Mouse (Mus musculus) ES-Bruce4 (cell line): ENCODE results near the gene Faim2. TPM values are rescaled to one million over a fixed set of nuclear protein-coding genes. Genes with fewer than 3 reads are reported as not detected.

ENCODE experiments used
- H3K27ac ChIP-seq: 2 replicates; pipeline ENCODE4 v1.5.1; 2012; ENCODE audit warnings: low read length, inconsistent platforms; ENCODE audit not compliant: insufficient read depth
- H3K27me3 ChIP-seq: 2 replicates; pipeline ENCODE4 v1.6.1; 2012; ENCODE audit warnings: mild to moderate bottlenecking, low read length, inconsistent platforms; ENCODE audit not compliant: control insufficient read depth, poor library complexity, insufficient read depth, severe bottlenecking
- H3K36me3 ChIP-seq: 2 replicates; pipeline ENCODE4 v1.6.1; 2012; ENCODE audit warnings: inconsistent platforms, mild to moderate bottlenecking, low read length, moderate library complexity; ENCODE audit not compliant: control insufficient read depth, poor library complexity, insufficient read depth, severe bottlenecking
- H3K4me1 ChIP-seq: one replicate; pipeline ENCODE4 v1.8.1; 2011; ENCODE audit warnings: low read length; ENCODE audit not compliant: control insufficient read depth, insufficient read depth
- H3K4me3 ChIP-seq: 2 replicates; pipeline ENCODE4 v1.5.1; 2011; ENCODE audit warnings: low read depth, mild to moderate bottlenecking, low read length
- H3K9ac ChIP-seq: 2 replicates; pipeline ENCODE4 v1.6.1; 2012; ENCODE audit warnings: low read depth, mild to moderate bottlenecking, inconsistent platforms; ENCODE audit not compliant: poor library complexity, severe bottlenecking
- H3K9me3 ChIP-seq: replicated peaks from 2 replicates; pipeline ENCODE4 v1.6.1; 2012; ENCODE audit warnings: mild to moderate bottlenecking, low read length, inconsistent platforms; ENCODE audit not compliant: control insufficient read depth, poor library complexity, insufficient read depth, severe bottlenecking
- CTCF ChIP-seq: IDR thresholded peaks from one replicate; pipeline ENCODE4 v1.8.1; 2011; ENCODE audit warnings: low read depth, low read length
- EP300 ChIP-seq: IDR thresholded peaks from 2 replicates; pipeline ENCODE4 v1.6.1; 2011; ENCODE audit warnings: low read depth, low read length; ENCODE audit not compliant: insufficient read depth
- POLR2A ChIP-seq: IDR thresholded peaks from one replicate; pipeline ENCODE4 v1.8.1; 2011; ENCODE audit warnings: low read length; ENCODE audit not compliant: insufficient read depth
- polyA plus RNA-seq: library from polyadenylated mRNA; stranded (reverse); fragments of >200 nt; gene quantifications from 2 replicates; pipeline ENCODE4 v1.2.4, GENCODE M21; 2011; ENCODE audit warnings: low read depth; ENCODE audit not compliant: missing spikeins, insufficient read depth, insufficient read length

Gene Faim2
- polyA plus RNA-seq, 1 experiment: 0.90 TPM

- TF ChIP-seq POLR2A: no peak
- no peak for TF ChIP-seq EP300
- no peak for TF ChIP-seq CTCF
- Histone ChIP-seq H3K27ac (peak overlapping the region; percentile 93), H3K9me3 (no peaks in the 10 kb centered on the region), H3K4me3 (peak overlapping the region; percentile 94), H3K27me3 (no peaks in the 10 kb centered on the region), H3K4me1 (no peaks in the 10 kb centered on the region), H3K9ac (peak overlapping the region; percentile 95), H3K36me3 (no peaks in the 10 kb centered on the region)
These were observed 54.0 kb downstream of the Faim2 start for GRCm38 (mm10) chr15:99473801-99474575.

DNA sequence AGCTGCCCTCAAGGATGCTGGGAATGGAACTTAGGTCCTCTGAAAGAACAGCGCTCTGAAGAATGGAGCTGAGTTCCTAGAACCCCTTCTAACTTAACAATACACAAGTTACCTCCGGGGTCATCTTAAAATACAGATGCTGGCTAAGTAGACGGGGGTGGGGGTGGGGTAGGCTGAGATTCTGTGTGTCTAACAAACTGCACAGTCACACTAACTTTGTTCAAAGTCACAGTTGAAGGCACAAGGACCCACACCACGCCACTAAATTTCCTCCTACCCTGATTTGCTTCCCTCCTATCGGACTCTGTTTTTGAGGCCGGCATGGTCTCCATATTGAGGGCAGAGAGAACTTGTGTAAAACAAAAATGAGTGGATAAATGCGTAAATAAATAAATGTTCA lies 55.0 kb downstream of the Faim2 start:
- Histone ChIP-seq H3K27ac (peak overlapping the region; percentile 61), H3K4me1 (no peaks in the 10 kb centered on the region), H3K36me3 (no peaks in the 10 kb centered on the region), H3K9me3 (no peaks in the 10 kb centered on the region), H3K9ac (peak overlapping the region; percentile 95), H3K4me3 (peak overlapping the region; percentile 2; the same call in 1 of the 2 replicates), H3K27me3 (no peaks in the 10 kb centered on the region)
- TF ChIP-seq EP300: no peak
- no peak for TF ChIP-seq CTCF
- no peak for TF ChIP-seq POLR2A

DNA sequence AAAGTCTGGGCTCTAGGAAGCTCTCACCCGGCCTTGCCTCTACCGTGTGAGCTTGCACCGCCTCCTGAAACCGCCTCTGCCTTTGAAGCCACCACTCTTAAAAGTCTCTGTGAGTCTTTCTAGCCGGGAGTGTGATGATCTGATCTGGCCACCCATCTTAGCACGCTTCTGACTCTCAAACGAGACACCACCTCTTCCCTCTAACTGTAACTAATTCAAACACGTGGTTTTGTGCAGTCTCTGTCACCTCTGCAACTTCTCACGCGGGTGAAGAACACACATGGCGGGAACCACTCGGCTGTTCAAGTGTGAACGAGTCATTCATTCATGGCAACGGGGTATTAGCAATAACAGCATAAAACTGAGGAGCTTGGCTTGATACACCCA lies 56.3 kb downstream of the Faim2 start:
- Histone ChIP-seq H3K9ac (peak overlapping the region; percentile 13; the same call in 1 of the 2 replicates), H3K36me3 (no peaks in the 10 kb centered on the region)

DNA sequence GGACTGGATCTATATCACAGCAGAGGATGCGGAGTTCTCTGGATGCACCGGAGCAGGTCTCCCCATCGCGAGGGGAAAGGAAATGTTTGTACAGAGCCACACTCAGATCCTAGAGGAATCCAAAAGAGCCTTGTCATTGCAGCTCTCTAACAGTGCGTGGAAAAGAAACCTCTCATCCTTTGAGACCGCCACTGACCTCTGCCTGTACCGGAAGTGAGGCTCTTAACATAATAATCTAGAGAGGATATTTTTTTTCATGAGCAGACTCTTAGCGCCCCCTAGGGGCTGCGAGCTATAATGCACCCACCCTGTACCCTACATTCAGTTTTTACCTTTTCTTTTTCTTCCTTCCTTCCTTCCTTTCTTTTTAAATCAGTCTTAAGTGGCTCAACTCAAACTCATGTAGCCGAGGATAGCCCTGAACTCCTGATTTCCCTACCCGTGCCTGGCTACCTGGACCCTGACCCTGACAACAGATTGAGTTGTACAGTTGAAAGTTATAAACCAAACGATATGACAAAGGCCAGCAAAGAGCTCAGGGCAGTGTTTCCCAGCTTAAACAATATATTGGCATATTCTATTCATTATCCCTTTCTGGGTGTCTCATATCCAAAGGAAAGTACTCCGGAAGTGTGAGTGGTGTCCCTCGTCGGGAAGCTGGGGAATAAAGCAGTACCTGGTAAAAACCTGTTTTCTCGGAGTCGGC lies 56.8 kb downstream of the Faim2 start:
- Histone ChIP-seq H3K27ac (peak overlapping the region; percentile 38; the same call in 1 of the 2 replicates), H3K9me3 (no peaks in the 10 kb centered on the region), H3K9ac (peak overlapping the region; percentile 13), H3K4me1 (no peaks in the 10 kb centered on the region), H3K4me3 (peak overlapping the region; percentile 46), H3K36me3 (no peaks in the 10 kb centered on the region), H3K27me3 (no peaks in the 10 kb centered on the region)
- TF ChIP-seq EP300 (no peak), CTCF (peak; percentile 28)

More for the DNA sequence above, 56.3 kb downstream of the Faim2 start:
- no peaks in the 10 kb centered on the region for H3K4me1 ChIP-seq
- no peak for TF ChIP-seq CTCF
- TF ChIP-seq EP300: no peak
- TF ChIP-seq POLR2A: no peak
- H3K9me3 ChIP-seq: no peaks in the 10 kb centered on the region
- H3K4me3 ChIP-seq: no peak overlapping the region
- peak overlapping the region; percentile 3; the same call in 1 of the 2 replicates for H3K27ac ChIP-seq
- H3K27me3 ChIP-seq: no peaks in the 10 kb centered on the region

DNA sequence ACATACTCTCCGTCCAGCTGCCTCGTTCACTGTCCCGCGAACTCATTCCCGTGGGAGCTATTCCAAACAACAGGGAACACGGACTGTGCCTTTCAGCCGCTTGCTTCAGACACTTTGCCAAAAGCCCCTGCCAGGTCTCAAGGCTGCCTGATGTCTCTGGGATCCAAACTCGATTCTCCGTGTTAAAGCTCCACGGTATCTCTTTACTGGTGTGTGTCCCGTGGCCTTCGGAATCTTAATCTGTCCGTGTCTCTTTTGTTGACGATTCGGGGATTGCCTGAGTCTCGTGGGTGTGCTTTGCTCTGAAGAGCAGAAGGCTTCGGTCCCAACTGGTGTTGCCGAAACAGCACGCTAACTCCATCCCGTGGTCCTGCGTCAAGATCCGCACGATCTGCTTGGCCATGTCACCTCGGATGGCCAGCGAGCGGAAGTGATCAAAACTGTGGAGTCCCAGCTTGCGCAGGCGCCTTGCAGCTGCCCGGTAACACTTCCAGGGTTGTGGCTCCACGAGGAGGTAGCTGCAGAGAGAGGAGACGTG lies 57.7 kb downstream of the Faim2 start:
- Histone ChIP-seq H3K9ac (peak overlapping the region; percentile 13), H3K36me3 (no peaks in the 10 kb centered on the region), H3K9me3 (no peaks in the 10 kb centered on the region), H3K4me3 (peak overlapping the region; percentile 46), H3K4me1 (no peaks in the 10 kb centered on the region), H3K27me3 (no peaks in the 10 kb centered on the region), H3K27ac (no peak overlapping the region)
- no peak for TF ChIP-seq EP300
- TF ChIP-seq POLR2A: no peak
- TF ChIP-seq CTCF: no peak
